ENCODE assay signal across 17 mouse cellular contexts in the genomic region with DNA sequence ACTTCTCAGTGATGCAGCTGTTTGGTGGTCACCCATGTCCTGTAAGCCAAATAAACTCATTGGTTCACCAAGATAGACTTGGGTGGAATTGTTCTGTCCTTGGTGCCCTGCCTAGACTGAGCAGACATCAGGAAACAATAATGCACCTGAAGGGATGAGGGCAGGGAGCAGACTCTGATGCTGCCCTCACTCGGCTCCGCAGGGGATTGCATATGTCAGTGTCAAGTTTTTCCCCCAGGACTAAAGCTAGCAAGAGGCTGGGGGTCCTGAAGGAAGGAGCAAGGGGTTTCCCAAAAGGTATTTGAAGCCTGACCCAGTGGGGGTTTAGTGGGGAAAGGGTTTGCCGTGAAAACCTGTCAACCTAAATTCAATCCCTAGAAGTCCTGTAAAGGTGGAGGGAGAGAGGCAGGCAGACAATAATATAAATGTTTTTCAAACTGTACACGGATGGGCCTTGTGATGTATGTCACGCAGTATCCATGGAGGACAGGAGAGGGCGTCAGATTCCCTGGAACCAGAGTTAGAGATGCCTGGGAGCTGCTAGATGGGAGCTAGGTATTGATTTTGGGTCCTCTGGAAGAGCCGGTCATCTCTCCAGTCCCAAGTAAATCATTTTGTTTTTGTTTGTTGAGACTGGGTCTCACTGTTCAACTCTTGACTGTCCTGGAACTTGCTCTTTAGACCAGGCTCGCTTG. TPM values are rescaled to one million over a fixed set of nuclear protein-coding genes. Genes with fewer than 3 reads are reported as not detected.
DNase-seq lines count a peak whose midpoint lies in the region; ATAC-seq and TF ChIP-seq lines count a peak whose summit lies in the region.
"Had no signal": no experiment of that assay in that cellular context is flagged by ENCODE, and none has a peak within 500 bp of the region (broad histone marks: within the 10 kb centered on the region; RNA-seq: fewer than 3 reads in every experiment).

No protein-coding gene starts in this region.

- H3K4me3 ChIP-seq in liver, adult 2 months (ENCODE audit: insufficient read depth, low read depth, low read length): no peak overlapping the region
- no peak overlapping the region for H3K4me3 ChIP-seq in liver, embryonic 12.5 days
- no peak overlapping the region for H3K4me3 ChIP-seq in ES-Bruce4 (ENCODE audit: low read depth, low read length)
- H3K4me3 ChIP-seq in embryonic facial prominence, embryonic 10.5 days: no peak overlapping the region
- H3K4me3 ChIP-seq in hindbrain, embryonic 14.5 days (replicated peaks; ENCODE audit: low read length): no peak overlapping the region
- H3K4me3 ChIP-seq: embryonic facial prominence, embryonic 13.5 days; forebrain, embryonic 15.5 days; megakaryocyte, embryonic 14.5 days; stomach, embryonic 15.5 days had no signal

- WGBS in liver, adult 2 months: 48% methylated on average over 8 of the region's 8 CpGs
- 47% methylated on average over 8 of the region's 8 CpGs for WGBS in liver, embryonic 12.5 days (ENCODE audit: insufficient replicate concordance)
- WGBS in embryonic facial prominence, embryonic 10.5 days: 43% methylated on average over 8 of the region's 8 CpGs
- WGBS in hindbrain, embryonic 14.5 days: 49% methylated on average over 8 of the region's 8 CpGs

- no peaks in the 10 kb centered on the region for H3K4me1 ChIP-seq in liver, adult 2 months (ENCODE audit: control insufficient read depth, insufficient read depth, low read length)
- no peaks in the 10 kb centered on the region for H3K4me1 ChIP-seq in liver, embryonic 12.5 days
- no peaks in the 10 kb centered on the region for H3K4me1 ChIP-seq in ES-Bruce4 (ENCODE audit: control insufficient read depth, insufficient read depth, low read length)
- no peaks in the 10 kb centered on the region for H3K4me1 ChIP-seq in embryonic facial prominence, embryonic 10.5 days
- no peaks in the 10 kb centered on the region for H3K4me1 ChIP-seq in hindbrain, embryonic 14.5 days (replicated peaks; ENCODE audit: control insufficient read depth, insufficient read depth, low read length)
- H3K4me1 ChIP-seq: embryonic facial prominence, embryonic 13.5 days; forebrain, embryonic 15.5 days; stomach, embryonic 15.5 days had no signal

- H3K4me2 ChIP-seq in liver, embryonic 12.5 days: no peak overlapping the region
- no peak overlapping the region for H3K4me2 ChIP-seq in hindbrain, embryonic 14.5 days (replicated peaks)
- H3K4me2 ChIP-seq: embryonic facial prominence, embryonic 13.5 days; forebrain, embryonic 15.5 days; stomach, embryonic 15.5 days had no signal

- no peak for TF ChIP-seq POLR2A in liver, adult 2 months (IDR thresholded peaks at IDR 0.05; ENCODE audit: extremely low read depth, insufficient read depth, low read length)
- TF ChIP-seq POLR2A in ES-Bruce4 (IDR thresholded peaks at IDR 0.05; ENCODE audit: insufficient read depth, low read length): no peak

- TF ChIP-seq EP300 in ES-Bruce4 (IDR thresholded peaks at IDR 0.05; ENCODE audit: insufficient read depth, low read depth, low read length): no peak

- H3K36me3 ChIP-seq in liver, adult 2 months (ENCODE audit: control insufficient read depth, insufficient read depth, low read length): peaks cover 11% of the 10 kb centered on the region; the same call in 1 of the 2 replicates
- H3K36me3 ChIP-seq in liver, embryonic 12.5 days: peaks cover 36% of the 10 kb centered on the region
- H3K36me3 ChIP-seq in ES-Bruce4 (ENCODE audit: control insufficient read depth, insufficient read depth, low read length, poor library complexity, severe bottlenecking): peaks cover 5% of the 10 kb centered on the region
- peaks cover 40% of the 10 kb centered on the region for H3K36me3 ChIP-seq in embryonic facial prominence, embryonic 10.5 days (replicated peaks)
- H3K36me3 ChIP-seq in hindbrain, embryonic 14.5 days (replicated peaks; ENCODE audit: control insufficient read depth, insufficient read depth): peaks cover 26% of the 10 kb centered on the region

- peaks cover 5% of the 10 kb centered on the region for H3K9me3 ChIP-seq in liver, embryonic 12.5 days (replicated peaks)
- no peaks in the 10 kb centered on the region for H3K9me3 ChIP-seq in ES-Bruce4 (replicated peaks; ENCODE audit: control insufficient read depth, insufficient read depth, low read length, poor library complexity, severe bottlenecking)
- H3K9me3 ChIP-seq in embryonic facial prominence, embryonic 10.5 days: no peaks in the 10 kb centered on the region
- 0 out of 2 replicates have a peak, but pooled peaks cover 4% of the 10 kb centered on the region for H3K9me3 ChIP-seq in hindbrain, embryonic 14.5 days (ENCODE audit: control insufficient read depth, low read length)
- H3K9me3 ChIP-seq: embryonic facial prominence, embryonic 13.5 days; forebrain, embryonic 15.5 days had no signal

- peak; percentile 31 for DNase-seq in embryo, embryonic 11 days
- DNase-seq in embryo, embryonic 10 days (ENCODE audit: low spot score): no peak
- peak; percentile 55 for DNase-seq in liver, adult 2 months (ENCODE audit: extremely low read depth, low read depth, low spot score)
- DNase-seq in embryonic facial prominence, embryonic 10.5 days (ENCODE audit: low spot score): peak; percentile 18
- no peak for DNase-seq in hindbrain, embryonic 14.5 days (ENCODE audit: low spot score)
- no peak for DNase-seq in kidney, adult 11 months
- DNase-seq: cerebellum, adult 9-10 months; gastrocnemius, postnatal 25 days; right cerebral cortex, postnatal 4 days; thymus, postnatal 25 days had no signal

- TF ChIP-seq CTCF in liver, adult 2 months (IDR thresholded peaks at IDR 0.05; ENCODE audit: low read depth, low read length): peak; percentile 43; the same call in 1 of the 2 replicates
- peak; percentile 41 for TF ChIP-seq CTCF in ES-Bruce4 (IDR thresholded peaks at IDR 0.05; ENCODE audit: low read depth, low read length)

- no peak overlapping the region for H3K9ac ChIP-seq in liver, adult 2 months (ENCODE audit: low read depth, low read length)
- no peak overlapping the region for H3K9ac ChIP-seq in liver, embryonic 12.5 days
- H3K9ac ChIP-seq in ES-Bruce4 (ENCODE audit: low read depth, poor library complexity, severe bottlenecking): no peak overlapping the region
- H3K9ac ChIP-seq in hindbrain, embryonic 14.5 days: no peak overlapping the region
- H3K9ac ChIP-seq: embryonic facial prominence, embryonic 13.5 days; forebrain, embryonic 15.5 days; stomach, embryonic 15.5 days had no signal

- H3K27me3 ChIP-seq in liver, adult 2 months (ENCODE audit: control insufficient read depth, insufficient read depth, low read length): no peaks in the 10 kb centered on the region
- H3K27me3 ChIP-seq in liver, embryonic 12.5 days (replicated peaks): no peaks in the 10 kb centered on the region
- H3K27me3 ChIP-seq in ES-Bruce4 (ENCODE audit: control insufficient read depth, insufficient read depth, low read length, poor library complexity, severe bottlenecking): no peaks in the 10 kb centered on the region
- no peaks in the 10 kb centered on the region for H3K27me3 ChIP-seq in embryonic facial prominence, embryonic 10.5 days (replicated peaks; ENCODE audit: low read depth, poor library complexity, severe bottlenecking)
- no peaks in the 10 kb centered on the region for H3K27me3 ChIP-seq in hindbrain, embryonic 14.5 days (ENCODE audit: control insufficient read depth, insufficient read depth, low read length)
- H3K27me3 ChIP-seq: embryonic facial prominence, embryonic 13.5 days; forebrain, embryonic 15.5 days; stomach, embryonic 15.5 days had no signal

- ATAC-seq in liver, embryonic 12.5 days: no peak
- no peak for ATAC-seq in hindbrain, embryonic 14.5 days (ENCODE audit: low FRiP score)
- ATAC-seq: forebrain, embryonic 15.5 days; hindbrain, postnatal 0 days had no signal

- H3K79me2 ChIP-seq in liver, adult 2 months (ENCODE audit: control insufficient read depth, insufficient read depth, low read length): no peaks in the 10 kb centered on the region

- no peak overlapping the region for H3K27ac ChIP-seq in liver, adult 2 months (replicated peaks; ENCODE audit: insufficient read depth, low read depth, low read length)
- no peak overlapping the region for H3K27ac ChIP-seq in liver, embryonic 12.5 days
- no peak overlapping the region for H3K27ac ChIP-seq in ES-Bruce4 (ENCODE audit: insufficient read depth, low read length)
- no peak overlapping the region for H3K27ac ChIP-seq in embryonic facial prominence, embryonic 10.5 days (replicated peaks)
- H3K27ac ChIP-seq in hindbrain, embryonic 14.5 days: no peak overlapping the region
- H3K27ac ChIP-seq: embryonic facial prominence, embryonic 13.5 days; forebrain, embryonic 15.5 days; hindbrain, postnatal 0 days; stomach, embryonic 15.5 days had no signal

RNA-seq across cellular contexts. Expression of gene Rab42, which starts 7.3 kb away (rescaled TPM):
- 0.40 TPM in 1 of 2 replicates, not detected in the other for total RNA-seq in liver, adult 2 months (2014; rRNA removed)
- not detected in 2 replicates for polyA plus RNA-seq in liver, adult 2 months (2012; rRNA removed)
- 0.61 and 1.0 TPM in 2 replicates for polyA plus RNA-seq in liver, embryonic 12.5 days (2016; fragmentation: Nextera tagmentation; extraction: Ambion mirVana)
- polyA plus RNA-seq in ES-Bruce4 (2011; ENCODE audit: insufficient read depth, insufficient read length, low read depth, missing spikeins): 0.90 TPM in 1 of 2 replicates, not detected in the other
- 1.3 and 1.8 TPM in 2 replicates for polyA plus RNA-seq in embryonic facial prominence, embryonic 10.5 days (2016; fragmentation: Nextera tagmentation; extraction: Ambion mirVana)
- 0.95 and 1.5 TPM in 2 replicates for polyA plus RNA-seq in hindbrain, embryonic 14.5 days (2014; fragmentation: Nextera tagmentation; extraction: Ambion mirVana)

RNA-seq across cellular contexts. Expression of gene Taf12, which starts 21.7 kb away (rescaled TPM):
- 5.7 and 7.5 TPM in 2 replicates for total RNA-seq in liver, adult 2 months (2014; rRNA removed)
- polyA plus RNA-seq in liver, adult 2 months (2012; rRNA removed): 5.0 and 5.1 TPM in 2 replicates
- polyA plus RNA-seq in liver, embryonic 12.5 days (2016; fragmentation: Nextera tagmentation; extraction: Ambion mirVana): 61.7 and 61.8 TPM in 2 replicates
- polyA plus RNA-seq in ES-Bruce4 (2011; ENCODE audit: insufficient read depth, insufficient read length, low read depth, missing spikeins): 34.3 and 35.2 TPM in 2 replicates
- polyA plus RNA-seq in embryonic facial prominence, embryonic 10.5 days (2016; fragmentation: Nextera tagmentation; extraction: Ambion mirVana): 58.8 and 59.3 TPM in 2 replicates
- 38.0 and 40.8 TPM in 2 replicates for polyA plus RNA-seq in hindbrain, embryonic 14.5 days (2014; fragmentation: Nextera tagmentation; extraction: Ambion mirVana)

RNA-seq across cellular contexts. Expression of gene Trnau1ap, which starts 33.5 kb away (rescaled TPM):
- 28.3 and 29.5 TPM in 2 replicates for total RNA-seq in liver, adult 2 months (2014; rRNA removed)
- polyA plus RNA-seq in liver, adult 2 months (2012; rRNA removed): 11.2 and 12.2 TPM in 2 replicates
- 48.2 and 50.8 TPM in 2 replicates for polyA plus RNA-seq in liver, embryonic 12.5 days (2016; fragmentation: Nextera tagmentation; extraction: Ambion mirVana)
- polyA plus RNA-seq in ES-Bruce4 (2011; ENCODE audit: insufficient read depth, insufficient read length, low read depth, missing spikeins): 35.2 and 36.1 TPM in 2 replicates
- polyA plus RNA-seq in embryonic facial prominence, embryonic 10.5 days (2016; fragmentation: Nextera tagmentation; extraction: Ambion mirVana): 83.5 and 83.8 TPM in 2 replicates
- 66.8 and 73.1 TPM in 2 replicates for polyA plus RNA-seq in hindbrain, embryonic 14.5 days (2014; fragmentation: Nextera tagmentation; extraction: Ambion mirVana)

RNA-seq across cellular contexts. Expression of gene Gmeb1, which starts 34.4 kb away (rescaled TPM):
- 3.3 and 5.4 TPM in 2 replicates for total RNA-seq in liver, adult 2 months (2014; rRNA removed)
- polyA plus RNA-seq in liver, adult 2 months (2012; rRNA removed): 4.0 and 6.0 TPM in 2 replicates
- polyA plus RNA-seq in liver, embryonic 12.5 days (2016; fragmentation: Nextera tagmentation; extraction: Ambion mirVana): 19.1 and 19.5 TPM in 2 replicates
- 23.8 and 25.9 TPM in 2 replicates for polyA plus RNA-seq in ES-Bruce4 (2011; ENCODE audit: insufficient read depth, insufficient read length, low read depth, missing spikeins)
- 46.2 and 46.5 TPM in 2 replicates for polyA plus RNA-seq in embryonic facial prominence, embryonic 10.5 days (2016; fragmentation: Nextera tagmentation; extraction: Ambion mirVana)
- 34.7 and 36.7 TPM in 2 replicates for polyA plus RNA-seq in hindbrain, embryonic 14.5 days (2014; fragmentation: Nextera tagmentation; extraction: Ambion mirVana)

RNA-seq across cellular contexts. Expression of gene Rcc1, which starts 57.6 kb away (rescaled TPM):
- total RNA-seq in liver, adult 2 months (2014; rRNA removed): 3.0 and 4.2 TPM in 2 replicates
- polyA plus RNA-seq in liver, adult 2 months (2012; rRNA removed): 2.8 and 4.0 TPM in 2 replicates
- 91.9 and 102 TPM in 2 replicates for polyA plus RNA-seq in liver, embryonic 12.5 days (2016; fragmentation: Nextera tagmentation; extraction: Ambion mirVana)
- 78.8 and 83.1 TPM in 2 replicates for polyA plus RNA-seq in ES-Bruce4 (2011; ENCODE audit: insufficient read depth, insufficient read length, low read depth, missing spikeins)
- 160 and 172 TPM in 2 replicates for polyA plus RNA-seq in embryonic facial prominence, embryonic 10.5 days (2016; fragmentation: Nextera tagmentation; extraction: Ambion mirVana)
- 20.0 and 22.4 TPM in 2 replicates for polyA plus RNA-seq in hindbrain, embryonic 14.5 days (2014; fragmentation: Nextera tagmentation; extraction: Ambion mirVana)

Comparison
In these comparisons a context has a peak if more than half of its experiments do, and no peak if none do; other contexts are left out.
1. DNase-seq: peak in embryo, embryonic 11 days (single experiment), liver, adult 2 months (single experiment) and embryonic facial prominence, embryonic 10.5 days (single experiment); none in embryo, embryonic 10 days (single experiment), hindbrain, embryonic 14.5 days (single experiment) and kidney, adult 11 months (single experiment).